Mouse (Mus musculus) ES-Bruce4 (cell line): ENCODE results near the gene Dcbld1. TPM values are rescaled to one million over a fixed set of nuclear protein-coding genes. Genes with fewer than 3 reads are reported as not detected.
"Not testable (repeated sequence)": the region's sequence is repeated elsewhere in the genome, so short reads cannot be mapped to it uniquely, and the experiment has no call there.

Experiments used
- H3K27ac ChIP-seq: 2 replicates; pipeline ENCODE4 v1.5.1; 2012; ENCODE audit warnings: low read length, inconsistent platforms; ENCODE audit not compliant: insufficient read depth
- H3K27me3 ChIP-seq: 2 replicates; pipeline ENCODE4 v1.6.1; 2012; ENCODE audit warnings: mild to moderate bottlenecking, low read length, inconsistent platforms; ENCODE audit not compliant: control insufficient read depth, poor library complexity, insufficient read depth, severe bottlenecking
- H3K36me3 ChIP-seq: 2 replicates; pipeline ENCODE4 v1.6.1; 2012; ENCODE audit warnings: inconsistent platforms, mild to moderate bottlenecking, low read length, moderate library complexity; ENCODE audit not compliant: control insufficient read depth, poor library complexity, insufficient read depth, severe bottlenecking
- H3K4me1 ChIP-seq: one replicate; pipeline ENCODE4 v1.8.1; 2011; ENCODE audit warnings: low read length; ENCODE audit not compliant: control insufficient read depth, insufficient read depth
- H3K4me3 ChIP-seq: 2 replicates; pipeline ENCODE4 v1.5.1; 2011; ENCODE audit warnings: low read depth, mild to moderate bottlenecking, low read length
- H3K9ac ChIP-seq: 2 replicates; pipeline ENCODE4 v1.6.1; 2012; ENCODE audit warnings: low read depth, mild to moderate bottlenecking, inconsistent platforms; ENCODE audit not compliant: poor library complexity, severe bottlenecking
- H3K9me3 ChIP-seq: replicated peaks from 2 replicates; pipeline ENCODE4 v1.6.1; 2012; ENCODE audit warnings: mild to moderate bottlenecking, low read length, inconsistent platforms; ENCODE audit not compliant: control insufficient read depth, poor library complexity, insufficient read depth, severe bottlenecking
- CTCF ChIP-seq: IDR thresholded peaks from one replicate; pipeline ENCODE4 v1.8.1; 2011; ENCODE audit warnings: low read depth, low read length
- EP300 ChIP-seq: IDR thresholded peaks from 2 replicates; pipeline ENCODE4 v1.6.1; 2011; ENCODE audit warnings: low read depth, low read length; ENCODE audit not compliant: insufficient read depth
- POLR2A ChIP-seq: IDR thresholded peaks from one replicate; pipeline ENCODE4 v1.8.1; 2011; ENCODE audit warnings: low read length; ENCODE audit not compliant: insufficient read depth
- polyA plus RNA-seq: library from polyadenylated mRNA; stranded (reverse); fragments of >200 nt; gene quantifications from 2 replicates; pipeline ENCODE4 v1.2.4, GENCODE M21; 2011; ENCODE audit warnings: low read depth; ENCODE audit not compliant: missing spikeins, insufficient read depth, insufficient read length

The Dcbld1 gene
- polyA plus RNA-seq, 1 experiment, result 19.7 TPM

DNA sequence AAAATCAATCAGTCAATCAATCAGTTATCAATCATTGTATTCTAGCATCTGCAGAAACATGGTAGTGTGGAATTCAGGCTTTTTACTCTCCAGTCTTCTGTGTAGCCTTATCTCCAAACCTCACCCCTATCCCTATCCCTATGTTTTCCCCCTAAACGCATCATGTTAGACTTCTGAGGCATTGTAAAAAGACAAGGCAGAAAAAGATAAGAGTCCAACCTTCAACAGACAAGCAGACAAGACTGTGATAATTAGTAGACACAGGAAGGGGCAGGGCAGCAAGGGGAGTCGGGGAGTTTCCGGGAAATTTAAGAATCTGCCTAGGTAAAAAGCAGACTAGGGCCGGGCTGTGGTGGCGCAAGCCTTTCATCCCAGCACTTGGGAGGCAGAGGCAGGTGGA lies 38.0 kb downstream of the Dcbld1 start:
- TF ChIP-seq CTCF (no peak), POLR2A (no peak), EP300 (no peak)
- Histone ChIP-seq H3K9ac (no peak overlapping the region), H3K27me3 (no peaks in the 10 kb centered on the region), H3K4me3 (no peak overlapping the region), H3K4me1 (peaks cover 7% of the 10 kb centered on the region), H3K36me3 (no peaks in the 10 kb centered on the region), H3K27ac (no peak overlapping the region), H3K9me3 (peaks cover 6% of the 10 kb centered on the region)

DNA sequence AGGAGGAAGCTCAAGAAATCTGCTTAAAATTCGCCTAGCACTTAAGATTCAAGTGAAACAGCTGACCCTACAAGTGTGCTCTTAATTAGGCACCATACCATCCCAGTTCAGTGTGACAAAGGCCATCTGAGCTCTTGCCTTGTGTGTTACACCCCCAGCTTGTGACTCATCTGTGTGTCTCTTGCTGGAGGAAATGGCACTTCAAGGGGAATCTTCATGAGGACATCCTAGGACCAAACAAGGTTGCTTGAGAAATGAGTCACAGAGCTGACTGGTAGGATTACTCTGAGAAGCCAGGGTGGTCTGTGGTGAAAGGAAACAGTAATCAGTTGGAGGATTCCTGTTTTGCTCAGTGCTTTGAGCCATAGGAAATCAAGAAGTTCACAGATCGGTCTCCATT lies 39.6 kb downstream of the Dcbld1 start:
- H3K27ac ChIP-seq, result peak overlapping the region; percentile 80
- H3K36me3 ChIP-seq, result no peaks in the 10 kb centered on the region
- TF ChIP-seq POLR2A (no peak), CTCF (no peak), EP300 (no peak)
- no peak overlapping the region for H3K9ac ChIP-seq
- H3K4me3 ChIP-seq, result no peak overlapping the region
- no peaks in the 10 kb centered on the region for H3K27me3 ChIP-seq
- H3K4me1 ChIP-seq, result peaks cover 7% of the 10 kb centered on the region
- peaks cover 8% of the 10 kb centered on the region for H3K9me3 ChIP-seq

DNA sequence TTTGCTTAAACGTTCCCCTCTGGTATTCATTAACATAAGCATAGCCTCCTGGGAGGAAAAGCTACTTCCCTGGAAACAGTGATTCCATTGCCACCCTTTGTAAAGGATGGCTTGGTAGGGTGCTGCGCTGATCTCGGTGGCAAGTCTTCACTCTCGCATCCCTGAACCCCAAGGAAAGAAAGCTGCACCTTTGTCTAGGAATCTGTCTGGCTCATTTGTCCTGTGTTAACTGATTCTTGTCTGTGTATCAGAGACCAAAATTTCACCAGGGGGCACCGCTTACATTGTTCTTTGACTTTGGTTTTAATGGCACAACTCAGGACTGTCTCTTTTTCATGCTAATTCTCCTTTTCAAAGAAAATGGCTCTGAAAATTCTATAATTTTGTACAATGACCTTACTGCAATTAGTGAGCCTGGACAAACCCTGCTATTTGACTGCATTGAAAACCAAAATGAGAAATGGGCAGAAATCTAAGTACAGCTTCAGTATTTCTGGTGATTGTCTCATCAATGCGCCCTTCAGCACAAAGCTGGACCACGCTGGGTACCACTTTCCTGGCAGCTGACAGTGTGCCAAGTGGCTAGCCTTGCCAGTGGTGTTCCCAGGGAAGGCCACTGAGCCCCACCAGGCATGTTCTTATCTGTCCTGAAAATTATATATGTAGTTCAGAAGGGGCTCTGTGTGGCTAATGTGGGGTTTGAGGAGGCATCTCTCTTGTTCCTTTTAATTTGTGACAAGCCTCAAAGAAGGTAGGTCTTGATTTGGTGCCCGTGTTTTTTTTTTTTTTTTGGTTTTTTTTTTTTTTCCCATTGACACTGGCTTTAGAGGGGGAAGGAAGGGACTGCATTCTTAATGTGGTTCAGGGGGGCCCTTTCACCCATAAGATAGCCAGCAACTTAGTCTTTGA lies 40.8 kb downstream of the Dcbld1 start:
- Histone ChIP-seq H3K27me3 (no peaks in the 10 kb centered on the region), H3K4me1 (peaks cover 10% of the 10 kb centered on the region), H3K4me3 (no peak overlapping the region), H3K9ac (0 out of 2 replicates have a peak overlapping the region, but pooled peaks have one; percentile 1), H3K9me3 (peaks cover 8% of the 10 kb centered on the region), H3K27ac (peak overlapping the region; percentile 96), H3K36me3 (no peaks in the 10 kb centered on the region)
- no peak for TF ChIP-seq CTCF
- TF ChIP-seq POLR2A, result no peak
- peak; percentile 86 for TF ChIP-seq EP300

DNA sequence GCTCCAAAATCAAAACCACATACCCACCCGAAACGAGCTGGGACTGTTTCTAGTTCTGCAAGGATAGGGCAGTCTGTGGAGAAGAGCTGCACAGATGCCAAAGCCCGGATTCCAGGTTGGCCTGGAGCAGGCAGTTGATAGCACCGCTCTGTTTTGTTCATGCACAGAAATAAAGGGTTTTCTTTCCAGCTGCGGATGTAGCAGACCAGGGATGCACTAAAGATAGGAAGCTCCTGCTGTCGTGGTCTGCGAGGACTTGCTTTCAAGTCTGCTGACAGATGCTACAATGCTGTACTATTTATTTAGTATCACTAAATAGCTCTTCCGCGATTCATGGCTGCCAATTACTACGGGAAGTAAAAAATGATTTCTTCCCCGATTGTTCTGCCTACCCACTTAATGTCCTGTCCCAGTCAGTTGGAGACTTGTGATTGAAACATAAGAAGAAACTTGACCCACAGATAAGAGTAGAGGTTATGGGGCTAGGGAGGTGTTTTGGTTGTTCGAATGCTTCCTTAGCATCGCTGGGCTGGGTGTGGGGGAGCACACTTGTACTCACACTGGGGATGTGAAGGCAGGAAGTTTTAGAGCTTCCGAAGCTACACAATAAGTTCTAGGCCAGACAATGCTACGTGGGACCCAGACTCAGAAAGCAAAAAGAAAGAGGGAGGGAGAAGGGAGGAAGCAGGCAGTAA lies 41.6 kb downstream of the Dcbld1 start:
- H3K4me1 ChIP-seq, result peaks cover 10% of the 10 kb centered on the region
- peak overlapping the region; percentile 96 for H3K27ac ChIP-seq
- no peak for TF ChIP-seq CTCF
- no peak for TF ChIP-seq EP300
- TF ChIP-seq POLR2A, result no peak
- no peaks in the 10 kb centered on the region for H3K27me3 ChIP-seq
- no peak overlapping the region for H3K4me3 ChIP-seq
- H3K9me3 ChIP-seq, result peaks cover 8% of the 10 kb centered on the region
- H3K36me3 ChIP-seq, result no peaks in the 10 kb centered on the region
- H3K9ac ChIP-seq, result 0 out of 2 replicates have a peak overlapping the region, but pooled peaks have one; percentile 1

DNA sequence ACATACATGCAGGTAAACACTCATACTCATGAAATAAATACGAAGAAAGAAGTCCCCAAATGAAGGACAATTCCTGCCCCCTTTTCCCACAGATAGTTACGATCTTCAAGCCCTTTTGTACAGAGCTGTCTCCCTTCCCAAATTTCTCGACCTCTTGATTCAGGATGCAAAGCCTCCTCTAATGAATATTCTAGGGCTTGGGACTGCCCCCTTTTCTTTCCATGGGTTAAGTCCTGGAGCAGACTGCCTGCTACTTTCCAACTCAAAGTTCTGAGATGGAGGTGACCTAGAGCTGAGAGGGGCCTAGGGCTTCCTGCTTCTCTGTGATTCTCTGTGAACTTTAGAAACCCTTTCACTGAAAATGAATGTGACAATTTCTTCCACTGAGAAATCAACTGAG lies 43.2 kb downstream of the Dcbld1 start:
- Histone ChIP-seq H3K4me3 (no peak overlapping the region), H3K4me1 (peaks cover 10% of the 10 kb centered on the region), H3K27ac (peak overlapping the region; percentile 86), H3K27me3 (no peaks in the 10 kb centered on the region), H3K9ac (no peak overlapping the region), H3K36me3 (no peaks in the 10 kb centered on the region), H3K9me3 (0 out of 2 replicates have a peak, but pooled peaks cover 3% of the 10 kb centered on the region)
- TF ChIP-seq EP300, result no peak
- TF ChIP-seq POLR2A, result no peak
- TF ChIP-seq CTCF, result no peak

DNA sequence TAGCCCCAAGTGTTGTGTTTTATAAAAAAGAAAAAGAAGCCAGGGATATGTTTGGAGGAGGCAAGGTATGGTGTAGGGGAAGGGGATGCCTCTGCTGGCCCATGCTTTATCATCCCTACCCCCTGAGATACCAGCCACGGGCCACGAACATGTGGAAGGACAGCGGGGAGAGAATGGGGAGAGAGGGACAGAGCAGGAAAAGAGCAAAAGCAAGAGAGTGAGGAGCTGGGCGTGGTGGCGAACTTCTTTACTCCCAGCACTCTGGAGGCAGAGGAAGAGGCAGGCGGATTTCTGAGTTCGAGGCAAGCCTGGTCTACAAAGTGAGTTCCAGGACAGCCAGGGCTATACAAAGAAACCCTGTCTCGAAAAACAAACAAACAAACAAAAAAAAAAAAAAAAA lies 44.1 kb downstream of the Dcbld1 start:
- Histone ChIP-seq H3K9ac (peak overlapping the region; percentile 18; the same call in 1 of the 2 replicates), H3K27ac (peak overlapping the region; percentile 93), H3K4me3 (0 out of 2 replicates have a peak overlapping the region, but pooled peaks have one; percentile 6)
- not testable (repeated sequence) for H3K4me1 ChIP-seq, H3K27me3 ChIP-seq, H3K9me3 ChIP-seq, H3K36me3 ChIP-seq
